Mouse (Mus musculus) left cerebral cortex, postnatal 36 days (tissue): ENCODE results near the gene Ltbr. TPM values are rescaled to one million over a fixed set of nuclear protein-coding genes. Genes with fewer than 3 reads are reported as not detected.
"Not testable (repeated sequence)": the region's sequence is repeated elsewhere in the genome, so short reads cannot be mapped to it uniquely, and the experiment has no call there.

Source experiments
- DNase-seq, 2 experiments: peaks; one replicate each; pipeline ENCODE4 v3.0.0; 2021 to 2022; ENCODE audit warnings: low spot score in 2 of 2, mixed read lengths in 1 of 2
- intact Hi-C: fragments of 180-260 bp; cut with DNase I; formaldehyde crosslinking; loops from one replicate; pipeline ENCODE4 v1.15.1; 2025
- total RNA-seq, 2 experiments: library from RNA; stranded (reverse); gene quantifications; 2 replicates each; pipeline ENCODE4 v1.2.3; 2021

The Ltbr gene
- total RNA-seq, 2 experiments from 2014 or later, result 7.4 to 8.4 TPM

DNA sequence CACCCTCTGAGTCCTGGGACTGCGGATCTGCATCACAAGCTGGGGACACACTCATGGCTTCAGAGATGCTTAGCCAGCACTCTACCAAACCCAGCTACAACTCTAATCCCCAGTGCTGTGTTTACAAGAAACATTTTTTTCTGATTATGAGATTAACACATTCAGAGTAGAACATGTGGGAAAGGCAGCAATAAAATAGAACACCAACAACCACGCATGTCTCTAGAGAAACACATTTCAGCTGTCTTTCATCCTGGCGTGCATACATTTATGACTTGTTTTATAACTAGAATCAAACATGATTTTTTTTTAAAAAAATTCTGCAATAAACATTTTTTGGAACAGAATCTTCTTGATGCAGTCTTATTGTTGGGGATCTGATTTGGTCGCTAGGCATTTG lies 26.7 kb downstream of the Ltbr start:
- no peak for DNase-seq
- intact Hi-C loops, result loop anchor here (5.0 kb wide), 1 partner anchor 75 kb away; no protein-coding TSS in a partner anchor

DNA sequence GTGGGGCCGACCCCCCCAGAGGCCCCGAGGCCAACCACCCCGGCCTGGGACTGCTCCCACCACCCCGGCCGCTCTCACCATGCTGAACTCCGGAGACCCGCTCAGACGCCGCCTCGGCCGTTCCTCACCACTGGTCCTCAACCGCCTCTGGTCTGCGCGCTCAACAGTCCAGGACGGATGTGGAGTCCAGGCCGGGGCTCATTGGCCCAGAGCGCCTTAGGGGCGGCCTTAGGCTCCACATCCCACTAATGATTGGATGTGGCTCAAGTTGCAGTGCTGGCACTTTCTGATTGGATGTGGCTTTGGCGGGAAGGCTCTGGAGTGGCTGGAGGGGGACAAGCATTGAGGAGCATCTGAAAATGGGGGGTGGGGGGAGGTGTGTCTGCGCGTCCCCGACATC lies 27.8 kb downstream of the Ltbr start, which contains the start of gene Tuba3a:
Tuba3a (minus strand) TSS at position 153 of the 400 bp plus-strand sequence.
- no peak for DNase-seq
- intact Hi-C loops, result loop anchor here (5.0 kb wide), 1 partner anchor 76 kb away; no protein-coding TSS in a partner anchor

DNA sequence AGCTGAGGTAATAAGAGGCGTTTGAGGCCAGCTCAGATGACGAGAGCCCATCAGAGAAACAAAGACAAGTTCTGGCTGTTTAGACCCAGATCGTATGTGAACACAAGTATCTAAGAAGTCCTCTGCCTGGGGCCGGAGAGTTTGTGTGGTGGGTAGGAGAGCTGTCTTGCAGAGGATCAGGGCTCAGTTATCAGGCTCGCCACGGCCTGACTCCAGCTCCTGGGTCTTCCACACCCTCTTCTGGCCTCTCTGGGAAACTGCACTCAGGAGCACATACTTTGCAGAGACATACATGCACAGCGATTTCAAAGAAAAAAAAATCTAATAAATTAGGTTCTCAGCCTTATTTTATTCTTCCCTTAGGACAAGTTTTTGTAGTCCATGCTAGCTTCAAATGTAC lies 28.9 kb downstream of the Ltbr start:
- intact Hi-C loops, result loop anchor here (5.0 kb wide), 1 partner anchor 78 kb away; no protein-coding TSS in a partner anchor
- no peak for DNase-seq

DNA sequence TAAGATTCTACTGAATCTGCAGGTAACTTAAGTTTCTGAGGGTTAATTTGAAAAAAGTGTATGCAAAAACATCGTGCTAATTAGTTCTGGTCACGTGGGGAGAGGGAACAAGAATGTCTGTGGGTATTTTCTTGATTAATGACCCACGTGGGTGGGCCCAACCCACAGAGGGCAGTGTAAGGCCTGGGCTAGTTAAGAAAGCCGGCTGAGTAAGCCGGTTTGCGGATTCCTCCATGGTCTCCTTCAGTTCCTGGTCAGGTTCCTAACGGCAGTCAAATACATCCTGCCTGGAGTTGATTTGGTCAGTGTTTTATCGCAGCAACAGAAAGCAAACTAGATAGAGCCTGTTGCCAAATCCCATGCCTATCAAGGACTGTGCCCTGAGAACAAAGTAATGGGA lies 29.4 kb downstream of the Ltbr start:
- no peak for DNase-seq
- intact Hi-C loops, result no loop called here

DNA sequence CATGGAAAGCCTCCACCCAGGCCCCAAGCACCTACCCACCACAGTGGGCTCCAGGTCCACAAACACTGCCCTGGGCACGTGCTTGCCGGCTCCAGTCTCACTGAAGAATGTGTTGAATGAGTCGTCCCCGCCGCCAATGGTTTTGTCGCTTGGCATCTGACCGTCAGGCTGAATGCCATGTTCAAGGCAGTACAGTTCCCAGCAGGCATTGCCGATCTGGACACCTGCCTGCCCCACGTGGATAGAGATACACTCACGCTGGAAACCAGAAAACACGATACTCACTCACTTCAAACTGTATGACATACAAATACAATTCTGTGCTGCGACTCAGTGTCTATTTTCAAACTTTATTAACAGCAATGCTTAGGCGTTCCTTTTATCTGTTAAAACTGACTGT lies 31.0 kb downstream of the Ltbr start:
- intact Hi-C loops, DNase-seq: not testable (repeated sequence)

DNA sequence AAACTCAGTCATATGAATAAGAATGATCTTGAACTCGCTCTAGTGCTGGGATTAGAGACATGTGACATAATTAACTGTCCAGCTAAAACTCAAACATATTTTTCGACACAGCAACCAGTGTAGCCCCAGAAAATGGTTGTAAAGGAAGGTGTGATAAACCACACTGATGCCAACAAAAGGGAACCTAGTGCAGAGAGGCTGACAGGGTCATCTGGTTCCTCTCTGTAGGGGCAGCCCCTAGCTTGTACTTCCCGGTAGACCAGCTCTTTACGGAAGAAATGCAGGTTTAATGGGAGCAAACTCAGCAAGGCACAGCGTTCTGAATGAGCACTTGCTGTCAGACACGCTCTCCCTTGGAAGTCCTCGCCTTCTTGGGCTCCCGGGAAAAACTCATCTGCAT lies 34.0 kb downstream of the Ltbr start:
- no peak for DNase-seq
- intact Hi-C loops, result loop anchor here (5.0 kb wide), 2 partner anchors 88 to 323 kb away; no protein-coding TSS in a partner anchor

DNA sequence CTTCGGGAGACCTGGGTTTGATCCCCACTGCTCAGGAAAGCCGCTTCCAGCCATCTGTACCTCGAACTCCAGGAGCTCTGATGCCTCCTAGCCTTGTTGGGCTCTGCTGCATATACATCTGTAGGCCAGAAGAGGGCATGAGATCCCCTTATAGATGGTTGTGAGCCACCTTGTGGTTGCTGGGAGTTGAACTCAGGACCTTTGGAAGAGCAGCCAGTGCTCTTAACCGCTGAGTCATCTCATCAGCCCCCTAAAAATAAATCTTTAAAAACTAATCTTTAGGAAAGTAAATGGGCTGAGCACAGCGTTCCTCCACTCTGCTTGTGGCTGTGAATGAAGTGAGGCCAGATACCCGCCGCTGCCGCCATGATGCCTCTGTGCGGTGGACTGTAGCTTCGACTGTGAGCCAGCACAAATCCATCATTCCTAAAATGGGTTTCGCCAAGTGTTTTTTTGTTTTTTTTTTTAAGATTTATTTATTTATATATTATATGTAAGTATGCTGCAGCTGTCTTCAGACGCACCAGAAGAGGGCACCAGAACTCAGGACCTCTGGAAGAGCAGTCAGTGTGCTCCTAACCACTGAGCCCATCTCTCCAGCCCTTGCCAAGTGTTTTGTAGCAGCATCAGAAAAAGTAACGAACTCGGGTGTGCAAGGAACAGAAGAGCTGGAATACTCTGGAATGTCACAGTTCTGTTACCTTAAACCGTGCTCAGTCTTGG lies 38.7 kb downstream of the Ltbr start:
- DNase-seq, result peak in 1 of 2 experiments; percentile 19
- intact Hi-C loops, result loop anchor here (5.0 kb wide), 3 partner anchors 92 to 327 kb away; partner anchors contain the start of gene Iffo1

DNA sequence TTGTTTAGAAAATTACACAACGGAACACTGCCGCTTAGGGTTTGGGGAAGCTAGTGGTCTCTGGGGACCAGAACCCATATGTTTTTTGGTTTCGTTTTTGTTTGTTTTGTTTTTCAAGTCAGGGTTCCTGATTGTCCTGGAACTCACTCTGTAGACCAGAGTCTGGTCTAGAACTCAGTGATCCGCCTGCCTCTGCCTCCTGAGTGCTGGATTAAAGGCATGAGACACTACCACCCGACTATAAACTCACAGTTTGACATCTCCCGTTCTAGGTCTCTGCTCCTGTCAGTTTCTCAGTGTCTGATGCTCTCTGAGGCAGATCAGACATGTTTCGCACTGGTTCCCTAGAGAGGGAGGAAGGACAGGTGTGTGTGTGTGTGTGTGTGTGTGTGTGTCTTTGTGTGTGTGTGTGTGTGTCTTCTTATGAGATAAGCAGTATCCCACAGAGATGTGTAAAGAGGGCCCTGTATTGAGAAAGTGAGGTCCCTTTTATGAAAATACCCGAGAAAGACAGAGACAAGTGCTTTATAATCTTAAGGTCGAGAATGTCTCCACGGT lies 41.4 kb downstream of the Ltbr start:
- DNase-seq, result no peak
- intact Hi-C loops, result loop anchor here (5.0 kb wide), 1 partner anchor 125 kb away; the partner anchor contains the start of gene Iffo1

DNA sequence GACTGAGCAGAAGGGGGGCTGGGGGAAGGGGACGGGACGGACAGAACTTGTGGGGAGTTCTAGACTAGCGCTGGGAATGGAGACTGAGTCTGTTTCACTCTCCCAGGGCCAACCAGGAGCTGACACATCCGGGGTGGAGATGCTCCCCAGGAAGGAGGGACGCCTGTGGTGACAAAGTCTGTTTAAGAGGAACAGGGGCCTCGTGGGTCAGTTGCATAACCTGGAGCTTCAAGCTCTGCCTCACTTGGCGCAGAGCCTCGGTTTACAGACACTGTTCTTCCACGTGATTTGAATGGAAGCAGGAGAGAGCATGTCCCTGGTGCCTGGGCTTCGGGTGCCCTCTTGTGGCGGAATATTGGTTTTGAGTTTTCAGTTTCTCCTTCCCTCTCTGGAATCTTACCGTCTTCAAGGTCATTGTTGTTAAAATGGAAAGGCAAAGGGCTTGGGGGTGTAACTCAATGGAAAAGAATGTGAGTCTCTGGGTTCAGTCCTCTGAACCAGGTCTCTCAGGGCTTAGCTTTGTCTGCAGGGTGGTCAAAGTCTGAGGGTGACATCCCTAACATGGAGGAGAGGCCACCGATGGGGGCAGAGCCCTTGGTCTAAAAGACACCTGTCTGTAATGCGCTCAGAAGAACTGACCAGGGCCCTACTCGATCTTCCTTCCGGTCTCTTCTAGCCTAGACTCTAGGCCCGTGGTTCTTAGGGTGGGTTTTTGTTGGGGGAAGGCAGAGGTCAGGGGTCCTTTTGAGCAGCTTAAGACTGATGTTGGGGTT lies 42.0 kb downstream of the Ltbr start:
- peak; percentile 85 to 93 for DNase-seq
- intact Hi-C loops, result loop anchor here (1.0 to 5.0 kb wide), 3 partner anchors 55 to 124 kb away; partner anchors contain the start of gene Iffo1

DNA sequence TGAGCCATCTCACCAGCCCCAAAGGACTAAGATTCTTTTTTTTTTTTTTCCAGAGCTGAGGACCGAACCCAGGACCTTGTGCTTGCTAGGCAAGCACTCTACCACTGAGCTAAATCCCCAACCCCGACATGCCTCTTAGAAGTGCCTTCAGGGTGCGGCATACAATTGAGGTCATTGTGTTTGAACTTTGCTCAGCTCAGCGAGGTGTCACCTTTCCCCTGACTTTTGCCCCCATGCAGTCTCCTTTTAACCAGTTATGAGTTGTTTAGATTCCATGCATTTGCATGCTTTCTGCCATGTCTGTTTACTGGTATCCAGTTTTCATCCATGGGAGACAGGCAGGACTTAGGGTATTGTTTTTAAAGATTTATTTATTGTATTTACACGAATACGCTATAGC lies 44.9 kb downstream of the Ltbr start:
- intact Hi-C loops, result no loop called here

DNA sequence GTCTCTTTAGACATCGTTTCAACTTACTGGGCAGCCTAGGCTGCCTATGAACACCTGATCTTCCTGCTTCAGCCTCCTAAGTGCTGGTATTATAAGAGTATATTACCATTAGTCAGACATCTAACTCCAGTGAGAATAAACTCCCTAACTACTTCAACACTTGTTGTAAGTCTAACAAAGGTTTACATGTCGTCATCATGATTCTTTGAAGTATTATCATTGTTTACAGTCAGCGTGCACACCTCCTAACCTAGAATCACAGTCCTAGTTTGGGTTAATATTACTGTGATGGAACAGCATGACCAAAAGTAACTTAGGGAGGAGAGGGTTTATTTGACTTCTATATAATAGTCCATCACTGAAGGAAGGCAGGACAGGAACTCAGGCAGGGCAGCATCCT lies 46.2 kb downstream of the Ltbr start:
- intact Hi-C loops, result no loop called here
- no peak for DNase-seq

More for the DNA sequence above, 44.9 kb downstream of the Ltbr start:
- no peak for DNase-seq

DNA sequence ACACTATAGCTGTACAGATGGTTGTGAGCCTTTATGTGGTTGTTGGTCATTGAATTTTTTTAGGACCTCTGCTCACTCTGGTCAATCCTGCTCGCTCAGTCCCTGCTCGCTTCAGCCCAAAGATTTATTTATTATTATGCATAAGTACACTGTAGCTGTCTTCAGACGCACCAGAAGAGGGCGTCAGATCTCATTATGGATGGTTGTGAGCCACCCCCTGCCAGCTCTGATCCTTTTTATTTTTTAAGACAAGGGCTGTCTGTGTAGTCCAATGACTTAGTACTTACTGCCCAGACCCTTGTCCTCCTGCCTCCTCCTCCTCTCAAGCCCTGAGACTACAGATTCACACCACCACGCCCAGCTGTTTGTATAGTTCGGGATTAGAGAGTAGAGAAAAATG lies 47.1 kb downstream of the Ltbr start:
- intact Hi-C loops, DNase-seq: not testable (repeated sequence)

DNA sequence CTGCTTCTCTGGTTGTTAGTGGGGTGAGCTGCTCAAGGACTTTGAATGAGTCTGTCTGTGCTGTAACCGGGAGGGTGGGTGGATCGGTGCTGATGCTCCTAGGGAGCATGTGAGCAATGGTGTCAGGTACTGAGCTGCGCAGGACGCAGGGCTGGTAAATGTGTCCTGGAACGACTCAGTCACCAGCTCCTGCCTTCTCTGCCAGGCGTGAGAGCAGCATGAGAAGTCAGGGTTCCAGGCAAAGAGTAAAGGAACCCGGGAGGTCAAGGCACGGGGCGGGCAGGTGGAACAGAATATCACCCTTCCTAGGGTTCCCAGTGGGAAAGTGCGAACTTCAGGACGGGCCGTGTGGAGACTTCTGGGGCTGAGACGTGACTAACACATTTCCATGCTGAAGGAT lies 47.6 kb downstream of the Ltbr start:
- no peak for DNase-seq
- intact Hi-C loops, result no loop called here

DNA sequence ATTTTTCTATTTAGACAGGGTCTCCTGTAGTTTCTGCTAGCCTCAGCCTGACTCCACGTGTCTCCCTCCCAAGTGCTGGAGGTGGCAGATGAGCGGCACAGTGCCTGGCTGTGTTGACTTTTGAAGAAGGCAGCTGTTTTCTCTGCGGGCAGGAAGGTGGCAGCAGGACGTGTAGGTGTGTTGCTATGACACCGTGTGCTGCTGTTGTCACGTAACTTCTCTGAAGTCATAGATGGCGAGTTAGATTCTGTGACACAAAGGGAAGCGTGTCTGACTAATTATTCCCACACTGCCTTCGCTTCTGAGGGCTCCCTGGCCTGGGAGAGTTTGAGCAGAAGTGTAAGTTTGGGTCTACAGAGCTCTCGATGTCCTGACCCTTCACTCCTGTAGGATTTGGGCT lies 48.4 kb downstream of the Ltbr start:
- peak; percentile 19 to 32 for DNase-seq
- intact Hi-C loops, result no loop called here

DNA sequence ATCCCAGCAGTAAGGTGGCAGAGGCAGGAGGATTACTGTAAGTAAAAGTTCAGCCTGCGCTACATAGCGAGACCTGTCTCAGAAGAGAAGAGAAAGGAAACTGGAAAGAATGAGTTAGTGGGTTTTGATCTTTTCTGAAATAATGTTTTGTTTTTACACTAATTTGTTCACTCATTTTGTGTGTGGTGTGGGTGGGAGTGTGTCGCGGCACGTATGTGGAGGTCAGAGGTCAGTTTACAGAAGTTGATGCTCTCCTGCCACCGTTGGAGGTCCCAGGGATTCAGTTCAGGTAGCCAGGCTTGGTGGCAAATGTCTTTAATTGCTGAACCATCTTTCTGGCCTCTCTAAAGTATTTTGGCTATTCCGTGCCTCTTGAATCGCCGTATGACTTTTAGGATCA lies 49.5 kb downstream of the Ltbr start:
- no peak for DNase-seq
- intact Hi-C loops, result no loop called here

DNA sequence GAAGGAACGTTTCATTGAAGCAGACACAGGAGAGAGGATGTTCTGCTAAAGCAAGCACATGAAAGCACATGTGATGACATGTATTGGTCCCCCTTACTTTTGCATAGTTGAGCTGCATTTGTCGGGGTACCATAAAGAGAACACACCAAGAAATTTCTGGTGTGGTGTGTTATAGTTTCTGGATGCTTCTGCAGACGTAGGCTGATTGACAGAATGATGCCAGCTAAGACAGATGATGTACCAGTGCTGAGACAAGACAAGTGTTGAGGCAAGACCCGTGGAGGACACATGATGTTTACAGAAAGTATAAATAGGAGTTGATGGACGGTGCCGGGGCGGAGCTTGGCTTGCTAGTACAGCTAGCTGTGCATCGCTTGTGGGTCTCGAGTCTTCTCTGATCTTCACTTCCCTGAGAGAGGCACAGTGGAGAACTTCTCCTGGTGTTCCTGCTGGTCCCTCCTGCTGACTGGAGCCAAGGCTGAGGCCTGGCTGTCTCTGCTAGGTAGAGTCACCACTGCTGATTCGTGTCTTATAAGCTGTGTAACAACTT lies 53.6 kb downstream of the Ltbr start:
- intact Hi-C loops, result no loop called here

More for the DNA sequence above, 53.6 kb downstream of the Ltbr start:
- no peak for DNase-seq
